ENCODE assay signal across 26 mouse cellular contexts in the genomic region with DNA sequence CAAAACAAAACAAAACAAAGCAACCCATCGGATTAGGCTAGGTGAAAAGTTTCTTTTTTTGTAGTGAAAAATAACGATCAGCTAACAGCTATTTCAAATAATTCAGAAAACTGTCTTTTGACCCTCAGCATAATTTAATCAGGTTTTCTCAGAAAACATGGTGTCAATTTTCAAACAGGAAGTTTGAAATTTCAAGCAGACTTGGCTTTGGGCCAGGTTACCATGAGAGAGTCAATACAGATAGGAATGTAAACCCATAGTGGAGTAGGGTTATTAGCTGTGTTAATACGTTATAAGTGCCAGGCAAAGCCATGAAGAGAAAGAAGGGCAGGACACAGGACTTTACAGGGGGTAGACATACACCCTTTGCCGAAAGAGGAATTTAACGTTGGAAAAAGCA. TPM values are rescaled to one million over a fixed set of nuclear protein-coding genes. Genes with fewer than 3 reads are reported as not detected.
DNase-seq lines count a peak whose midpoint lies in the region; ATAC-seq and TF ChIP-seq lines count a peak whose summit lies in the region.
"Had no signal": no experiment of that assay in that cellular context is flagged by ENCODE, and none has a peak within 500 bp of the region (broad histone marks: within the 10 kb centered on the region; RNA-seq: fewer than 3 reads in every experiment).

No protein-coding gene starts in this region.

- TF ChIP-seq EP300 in stomach, postnatal 0 days (optimal IDR thresholded peaks at IDR 0.05): no peak

- no peak overlapping the region for H3K4me3 ChIP-seq in heart, embryonic 10.5 days
- no peak overlapping the region for H3K4me3 ChIP-seq in heart, embryonic 12.5 days
- no peak overlapping the region for H3K4me3 ChIP-seq in midbrain, embryonic 14.5 days (replicated peaks; ENCODE audit: low read depth, low read length)
- H3K4me3 ChIP-seq in midbrain, embryonic 10.5 days: no peak overlapping the region
- H3K4me3 ChIP-seq in embryonic facial prominence, embryonic 14.5 days (ENCODE audit: low read depth, low read length): no peak overlapping the region
- no peak overlapping the region for H3K4me3 ChIP-seq in stomach, postnatal 0 days (ENCODE audit: low read depth, low read length)
- H3K4me3 ChIP-seq: embryonic facial prominence, embryonic 15.5 days; heart, embryonic 13.5 days; hindbrain, embryonic 13.5 days; liver, embryonic 12.5 days; midbrain, embryonic 15.5 days; neural tube, embryonic 12.5 days had no signal

- no peak for TF ChIP-seq CTCF in stomach, postnatal 0 days (IDR thresholded peaks at IDR 0.05; ENCODE audit: low read depth)

- no peak for ATAC-seq in heart, embryonic 12.5 days (ENCODE audit: insufficient number of reproducible peaks, low FRiP score)
- no peak for ATAC-seq in midbrain, embryonic 14.5 days (ENCODE audit: low FRiP score, low TSS enrichment)
- no peak for ATAC-seq in embryonic facial prominence, embryonic 14.5 days (ENCODE audit: low read depth)
- ATAC-seq in stomach, postnatal 0 days (ENCODE audit: low FRiP score, low TSS enrichment): no peak
- ATAC-seq: forebrain, embryonic 14.5 days; liver, embryonic 12.5 days; midbrain, embryonic 15.5 days had no signal

- peak; percentile 4 for DNase-seq in heart, embryonic 10.5 days (ENCODE audit: low spot score)
- peak; percentile 9 for DNase-seq in midbrain, embryonic 14.5 days
- DNase-seq in midbrain, embryonic 10.5 days (ENCODE audit: low spot score): no peak
- peak; percentile 39 for DNase-seq in embryonic facial prominence, embryonic 14.5 days (ENCODE audit: low spot score)
- DNase-seq in stomach, postnatal 0 days (ENCODE audit: low spot score): peak; percentile 53
- DNase-seq in layer of hippocampus, adult 9-11 months: no peak
- DNase-seq in kidney, postnatal 10 days: no peak
- DNase-seq: adrenal gland, postnatal 14 days; cerebellum, adult 9-10 months; gastrocnemius, postnatal 14 days; heart, adult 11 months; heart, postnatal 14 days; kidney, adult 11 months; left cerebral cortex, postnatal 4 days; right cerebral cortex, postnatal 25 days; spleen, adult 18-20 months; thymus, postnatal 25 days had no signal

- no peaks in the 10 kb centered on the region for H3K27me3 ChIP-seq in heart, embryonic 10.5 days (ENCODE audit: insufficient read depth, poor library complexity, severe bottlenecking)
- no peaks in the 10 kb centered on the region for H3K27me3 ChIP-seq in heart, embryonic 12.5 days (replicated peaks)
- peaks cover 14% of the 10 kb centered on the region for H3K27me3 ChIP-seq in midbrain, embryonic 14.5 days (ENCODE audit: control insufficient read depth, insufficient read depth, low read length)
- H3K27me3 ChIP-seq in midbrain, embryonic 10.5 days (ENCODE audit: low read depth, poor library complexity, severe bottlenecking): peaks cover 72% of the 10 kb centered on the region
- no peaks in the 10 kb centered on the region for H3K27me3 ChIP-seq in embryonic facial prominence, embryonic 14.5 days (replicated peaks; ENCODE audit: control insufficient read depth, insufficient read depth, low read length)
- no peaks in the 10 kb centered on the region for H3K27me3 ChIP-seq in stomach, postnatal 0 days (ENCODE audit: control insufficient read depth, insufficient read depth, low read length)
- H3K27me3 ChIP-seq: embryonic facial prominence, embryonic 15.5 days; heart, embryonic 13.5 days; liver, embryonic 12.5 days; neural tube, embryonic 12.5 days had no signal

- no peaks in the 10 kb centered on the region for H3K9me3 ChIP-seq in heart, embryonic 10.5 days
- no peaks in the 10 kb centered on the region for H3K9me3 ChIP-seq in heart, embryonic 12.5 days (replicated peaks)
- H3K9me3 ChIP-seq in midbrain, embryonic 14.5 days (ENCODE audit: control insufficient read depth, low read length): no peaks in the 10 kb centered on the region
- no peaks in the 10 kb centered on the region for H3K9me3 ChIP-seq in midbrain, embryonic 10.5 days (replicated peaks)
- no peaks in the 10 kb centered on the region for H3K9me3 ChIP-seq in embryonic facial prominence, embryonic 14.5 days (ENCODE audit: control insufficient read depth, low read length)
- H3K9me3 ChIP-seq in stomach, postnatal 0 days (ENCODE audit: control insufficient read depth, low read length): no peaks in the 10 kb centered on the region
- H3K9me3 ChIP-seq: embryonic facial prominence, embryonic 15.5 days; heart, embryonic 13.5 days; hindbrain, embryonic 13.5 days; liver, embryonic 12.5 days; midbrain, embryonic 15.5 days; neural tube, embryonic 12.5 days had no signal

- H3K27ac ChIP-seq in heart, embryonic 10.5 days: no peak overlapping the region
- no peak overlapping the region for H3K27ac ChIP-seq in heart, embryonic 12.5 days (ENCODE audit: poor library complexity, severe bottlenecking)
- H3K27ac ChIP-seq in midbrain, embryonic 14.5 days (replicated peaks; ENCODE audit: low read depth, low read length): no peak overlapping the region
- no peak overlapping the region for H3K27ac ChIP-seq in midbrain, embryonic 10.5 days (replicated peaks)
- no peak overlapping the region for H3K27ac ChIP-seq in embryonic facial prominence, embryonic 14.5 days (replicated peaks; ENCODE audit: low read depth, low read length)
- no peak overlapping the region for H3K27ac ChIP-seq in stomach, postnatal 0 days (replicated peaks)
- H3K27ac ChIP-seq: embryonic facial prominence, embryonic 15.5 days; heart, embryonic 13.5 days; hindbrain, embryonic 13.5 days; liver, embryonic 12.5 days; midbrain, embryonic 15.5 days; neural tube, embryonic 12.5 days had no signal

- 84% methylated on average over 5 of the region's 5 CpGs for WGBS in heart, embryonic 10.5 days
- WGBS in heart, embryonic 12.5 days: 82% methylated on average over 5 of the region's 5 CpGs
- 84% methylated on average over 5 of the region's 5 CpGs for WGBS in midbrain, embryonic 14.5 days
- WGBS in midbrain, embryonic 10.5 days: 84% methylated on average over 5 of the region's 5 CpGs
- 53% methylated on average over 5 of the region's 5 CpGs for WGBS in embryonic facial prominence, embryonic 14.5 days
- 54% methylated on average over 5 of the region's 5 CpGs for WGBS in stomach, postnatal 0 days

- H3K36me3 ChIP-seq in heart, embryonic 10.5 days: no peaks in the 10 kb centered on the region
- no peaks in the 10 kb centered on the region for H3K36me3 ChIP-seq in heart, embryonic 12.5 days
- no peaks in the 10 kb centered on the region for H3K36me3 ChIP-seq in midbrain, embryonic 14.5 days (ENCODE audit: control insufficient read depth, insufficient read depth, low read length)
- H3K36me3 ChIP-seq in midbrain, embryonic 10.5 days: no peaks in the 10 kb centered on the region
- H3K36me3 ChIP-seq in embryonic facial prominence, embryonic 14.5 days (ENCODE audit: control insufficient read depth, insufficient read depth, low read length): no peaks in the 10 kb centered on the region
- no peaks in the 10 kb centered on the region for H3K36me3 ChIP-seq in stomach, postnatal 0 days (ENCODE audit: control insufficient read depth, insufficient read depth, low read length)
- H3K36me3 ChIP-seq: embryonic facial prominence, embryonic 15.5 days; heart, embryonic 13.5 days; hindbrain, embryonic 13.5 days; liver, embryonic 12.5 days; midbrain, embryonic 15.5 days; neural tube, embryonic 12.5 days had no signal

- no peaks in the 10 kb centered on the region for H3K4me1 ChIP-seq in heart, embryonic 10.5 days
- H3K4me1 ChIP-seq in heart, embryonic 12.5 days (replicated peaks): 0 out of 2 replicates have a peak, but pooled peaks cover 2% of the 10 kb centered on the region
- H3K4me1 ChIP-seq in midbrain, embryonic 14.5 days (ENCODE audit: control insufficient read depth, insufficient read depth, low read length): 0 out of 2 replicates have a peak, but pooled peaks cover 3% of the 10 kb centered on the region
- H3K4me1 ChIP-seq in midbrain, embryonic 10.5 days: peaks cover 9% of the 10 kb centered on the region
- no peaks in the 10 kb centered on the region for H3K4me1 ChIP-seq in embryonic facial prominence, embryonic 14.5 days (ENCODE audit: control insufficient read depth, insufficient read depth, low read length)
- no peaks in the 10 kb centered on the region for H3K4me1 ChIP-seq in stomach, postnatal 0 days (replicated peaks; ENCODE audit: control insufficient read depth, insufficient read depth)
- H3K4me1 ChIP-seq: embryonic facial prominence, embryonic 15.5 days; neural tube, embryonic 12.5 days had no signal

- no peak overlapping the region for H3K9ac ChIP-seq in heart, embryonic 12.5 days
- H3K9ac ChIP-seq in midbrain, embryonic 14.5 days (replicated peaks; ENCODE audit: low read length): no peak overlapping the region
- no peak overlapping the region for H3K9ac ChIP-seq in embryonic facial prominence, embryonic 14.5 days (ENCODE audit: low read depth, low read length)
- no peak overlapping the region for H3K9ac ChIP-seq in stomach, postnatal 0 days (ENCODE audit: low read length)
- H3K9ac ChIP-seq: embryonic facial prominence, embryonic 15.5 days; heart, embryonic 13.5 days; hindbrain, embryonic 13.5 days; liver, embryonic 12.5 days; midbrain, embryonic 15.5 days; neural tube, embryonic 12.5 days had no signal

- H3K4me2 ChIP-seq in heart, embryonic 12.5 days: no peak overlapping the region
- H3K4me2 ChIP-seq in midbrain, embryonic 14.5 days (ENCODE audit: low read length): no peak overlapping the region
- H3K4me2 ChIP-seq in embryonic facial prominence, embryonic 14.5 days (ENCODE audit: low read depth, low read length): no peak overlapping the region
- H3K4me2 ChIP-seq in stomach, postnatal 0 days (replicated peaks; ENCODE audit: low read depth): no peak overlapping the region
- H3K4me2 ChIP-seq: embryonic facial prominence, embryonic 15.5 days; heart, embryonic 13.5 days; hindbrain, embryonic 13.5 days; liver, embryonic 12.5 days; midbrain, embryonic 15.5 days; neural tube, embryonic 12.5 days had no signal

RNA-seq across cellular contexts. Expression of gene Foxd3, which starts 58.3 kb away (rescaled TPM):
- polyA plus RNA-seq in heart, embryonic 10.5 days (2016; fragmentation: Nextera tagmentation; extraction: Ambion mirVana): 0.18 TPM in 1 of 2 replicates, not detected in the other
- not detected in 2 replicates for polyA plus RNA-seq in heart, embryonic 12.5 days (2016; fragmentation: Nextera tagmentation; extraction: Ambion mirVana)
- 0.14 and 0.15 TPM in 2 replicates for polyA plus RNA-seq in midbrain, embryonic 14.5 days (2014; fragmentation: Nextera tagmentation; extraction: Ambion mirVana)
- polyA plus RNA-seq in midbrain, embryonic 10.5 days (2016; fragmentation: Nextera tagmentation; extraction: Ambion mirVana): 0.05 and 0.23 TPM in 2 replicates
- 1.4 and 2.0 TPM in 2 replicates for polyA plus RNA-seq in embryonic facial prominence, embryonic 14.5 days (2014; fragmentation: Nextera tagmentation; extraction: Ambion mirVana)
- 0.62 and 0.65 TPM in 2 replicates for polyA plus RNA-seq in stomach, postnatal 0 days (2015; fragmentation: Nextera tagmentation; extraction: Ambion mirVana)
- polyA plus RNA-seq: C2C12; forebrain, embryonic 14.5 days; heart, embryonic 13.5 days had no signal

Comparison
In these comparisons a context has a peak if more than half of its experiments do, and no peak if none do; other contexts are left out.
1. DNase-seq: peak in heart, embryonic 10.5 days (single experiment), midbrain, embryonic 14.5 days (single experiment), embryonic facial prominence, embryonic 14.5 days (single experiment) and stomach, postnatal 0 days (single experiment); none in midbrain, embryonic 10.5 days (single experiment), layer of hippocampus, adult 9-11 months (single experiment) and kidney, postnatal 10 days (single experiment).